Mouse (Mus musculus) 416B (cell line): Measurements from ENCODE around the gene Jarid2.

ENCODE experiments used
- DNase-seq: peaks from one replicate; pipeline ENCODE4 v3.0.0; 2011; ENCODE audit warnings: low read depth

The Jarid2 gene

GRCm38 (mm10) chr13:44839866-44840835 lies 110.9 kb downstream of the Jarid2 start:
- DNase-seq: peak; percentile 47

- DNase-seq: no peak
Observed at GRCm38 (mm10) chr13:44851426-44851825, 122.2 kb downstream of the Jarid2 start.

- DNase-seq: no peak
Observed at GRCm38 (mm10) chr13:44852024-44852423, 122.8 kb downstream of the Jarid2 start.

GRCm38 (mm10) chr13:44865566-44865965 lies 136.3 kb downstream of the Jarid2 start:
- peak; percentile 39 for DNase-seq

GRCm38 (mm10) chr13:44868037-44868650 lies 138.9 kb downstream of the Jarid2 start:
- peak; percentile 40 for DNase-seq

- DNase-seq: peak; percentile 95
Observed at GRCm38 (mm10) chr13:44869418-44870119, 140.3 kb downstream of the Jarid2 start.

GRCm38 (mm10) chr13:44876799-44877198 lies 147.5 kb downstream of the Jarid2 start:
- no peak for DNase-seq

GRCm38 (mm10) chr13:44881001-44881400 lies 151.7 kb downstream of the Jarid2 start:
- no peak for DNase-seq

- DNase-seq: no peak
Observed at GRCm38 (mm10) chr13:44886221-44886620, 156.9 kb downstream of the Jarid2 start.

- no peak for DNase-seq
Observed at GRCm38 (mm10) chr13:44890612-44891011, 161.3 kb downstream of the Jarid2 start.

GRCm38 (mm10) chr13:44891813-44892730 lies 162.8 kb downstream of the Jarid2 start:
- no peak for DNase-seq

GRCm38 (mm10) chr13:44896211-44896610 lies 166.9 kb downstream of the Jarid2 start:
- DNase-seq: no peak

- no peak for DNase-seq
Observed at GRCm38 (mm10) chr13:44902299-44902698, 173.0 kb downstream of the Jarid2 start.

- DNase-seq: peak; percentile 52
Observed at GRCm38 (mm10) chr13:44903416-44903815, 174.1 kb downstream of the Jarid2 start.

- DNase-seq: peak; percentile 52
Observed at GRCm38 (mm10) chr13:44904271-44904670, 175.0 kb downstream of the Jarid2 start.

- DNase-seq: no peak
Observed at GRCm38 (mm10) chr13:44906141-44906540, 176.9 kb downstream of the Jarid2 start.

GRCm38 (mm10) chr13:44907702-44908101 lies 178.4 kb downstream of the Jarid2 start:
- DNase-seq: no peak

GRCm38 (mm10) chr13:44908790-44909189 lies 179.5 kb downstream of the Jarid2 start:
- DNase-seq: no peak

- no peak for DNase-seq
Observed at GRCm38 (mm10) chr13:44912851-44913250, 183.6 kb downstream of the Jarid2 start.

GRCm38 (mm10) chr13:44913560-44913959 lies 184.3 kb downstream of the Jarid2 start:
- DNase-seq: no peak

GRCm38 (mm10) chr13:44915382-44915781 lies 186.1 kb downstream of the Jarid2 start:
- DNase-seq: peak; percentile 78
